Mouse (Mus musculus): ENCODE measurements around the gene Foxj3.

GRCm38 (mm10) chr4:119671164-119671563 is 134.4 kb downstream of the Foxj3 start:
- TF ChIP-seq CHD2 (IDR thresholded peaks at IDR 0.05; ENCODE audit: low read depth, low read length): no peak
- TF ChIP-seq HCFC1 (IDR thresholded peaks at IDR 0.05; ENCODE audit: borderline replicate concordance, insufficient read depth, low read length): no peak
- TF ChIP-seq ZC3H11A (IDR thresholded peaks at IDR 0.05; ENCODE audit: borderline replicate concordance, low read depth, low read length): no peak
